Mouse (Mus musculus): ENCODE results near the gene Gpr85. TPM values are rescaled to one million over a fixed set of nuclear protein-coding genes. Genes with fewer than 3 reads are reported as not detected.
"Not testable (repeated sequence)": the region's sequence is repeated elsewhere in the genome, so short reads cannot be mapped to it uniquely, and the experiment has no call there.

Gpr85 gene
- polyA plus RNA-seq, 1 experiment = not detected

- Histone ChIP-seq H3K27me3 (replicated peaks) (no peaks in the 10 kb centered on the region), H3K4me3 (replicated peaks) (no peak overlapping the region), H3K9me3 (no peaks in the 10 kb centered on the region), H3K36me3 (replicated peaks; ENCODE audit: low read length) (no peaks in the 10 kb centered on the region), H3K4me1 (no peaks in the 10 kb centered on the region)
- TF ChIP-seq GATA1 (IDR thresholded peaks at IDR 0.05; ENCODE audit: borderline replicate concordance, low read length) (no peak), FLI1 (IDR thresholded peaks at IDR 0.05; ENCODE audit: low read length) (no peak)
Observed at GRCm38 (mm10) chr6:13859877-13860585, 20.3 kb upstream of the Gpr85 start.

- no peaks in the 10 kb centered on the region for H3K36me3 ChIP-seq (replicated peaks; ENCODE audit: low read length)
- no peak for TF ChIP-seq FLI1 (IDR thresholded peaks at IDR 0.05; ENCODE audit: low read length)
- no peak for TF ChIP-seq GATA1 (IDR thresholded peaks at IDR 0.05; ENCODE audit: borderline replicate concordance, low read length)
Observed at GRCm38 (mm10) chr6:13854230-13854629, 14.5 kb upstream of the Gpr85 start.

DNA sequence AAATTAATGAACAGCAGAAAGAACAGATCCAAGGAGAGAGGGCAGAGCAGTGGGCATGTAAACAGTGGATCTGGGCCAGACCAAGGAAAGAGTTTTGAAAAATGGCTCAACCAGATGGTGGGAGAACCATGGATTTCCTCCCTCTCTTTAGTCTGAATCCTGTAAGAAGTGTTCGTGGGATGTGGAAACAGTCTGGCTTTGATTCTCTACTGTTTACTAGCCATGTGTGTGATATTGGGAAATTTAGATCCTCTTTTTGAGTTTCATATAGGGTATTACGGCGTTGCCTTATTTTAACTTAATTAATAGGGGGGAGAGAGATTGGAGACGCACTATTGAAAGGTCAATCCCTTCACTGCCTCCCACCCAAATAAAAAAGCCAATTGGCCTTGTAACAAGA lies 13.5 kb upstream of the Gpr85 start:
- no peak for TF ChIP-seq FLI1 (IDR thresholded peaks at IDR 0.05; ENCODE audit: low read length)
- TF ChIP-seq GATA1 (IDR thresholded peaks at IDR 0.05; ENCODE audit: borderline replicate concordance, low read length) = no peak
- no peak overlapping the region for H3K4me3 ChIP-seq (replicated peaks)

More at GRCm38 (mm10) chr6:13854230-13854629, 14.5 kb upstream of the Gpr85 start:
- Histone ChIP-seq H3K4me1 (no peaks in the 10 kb centered on the region), H3K9me3 (no peaks in the 10 kb centered on the region), H3K4me3 (replicated peaks) (no peak overlapping the region), H3K27me3 (replicated peaks) (no peaks in the 10 kb centered on the region)

GRCm38 (mm10) chr6:13846031-13846430 lies 6.3 kb upstream of the Gpr85 start:
- not testable (repeated sequence) for H3K27me3 ChIP-seq (replicated peaks); H3K9me3 ChIP-seq; H3K4me3 ChIP-seq (replicated peaks); H3K36me3 ChIP-seq (replicated peaks; ENCODE audit: low read length); H3K4me1 ChIP-seq

More for the DNA sequence above, 13.5 kb upstream of the Gpr85 start:
- no peaks in the 10 kb centered on the region for H3K36me3 ChIP-seq (replicated peaks; ENCODE audit: low read length)
- no peaks in the 10 kb centered on the region for H3K27me3 ChIP-seq (replicated peaks)
- no peaks in the 10 kb centered on the region for H3K4me1 ChIP-seq
- H3K9me3 ChIP-seq = no peaks in the 10 kb centered on the region

- Histone ChIP-seq H3K27me3 (replicated peaks) (peaks cover 26% of the 10 kb centered on the region), H3K9me3 (no peaks in the 10 kb centered on the region), H3K4me1 (peaks cover 22% of the 10 kb centered on the region), H3K36me3 (replicated peaks; ENCODE audit: low read length) (no peaks in the 10 kb centered on the region), H3K4me3 (replicated peaks) (peak overlapping the region; percentile 93)
- TF ChIP-seq GATA1 (IDR thresholded peaks at IDR 0.05; ENCODE audit: borderline replicate concordance, low read length) = no peak
- no peak for TF ChIP-seq FLI1 (IDR thresholded peaks at IDR 0.05; ENCODE audit: low read length)
Observed at GRCm38 (mm10) chr6:13838677-13839344, 931 bp downstream of the Gpr85 start.

DNA sequence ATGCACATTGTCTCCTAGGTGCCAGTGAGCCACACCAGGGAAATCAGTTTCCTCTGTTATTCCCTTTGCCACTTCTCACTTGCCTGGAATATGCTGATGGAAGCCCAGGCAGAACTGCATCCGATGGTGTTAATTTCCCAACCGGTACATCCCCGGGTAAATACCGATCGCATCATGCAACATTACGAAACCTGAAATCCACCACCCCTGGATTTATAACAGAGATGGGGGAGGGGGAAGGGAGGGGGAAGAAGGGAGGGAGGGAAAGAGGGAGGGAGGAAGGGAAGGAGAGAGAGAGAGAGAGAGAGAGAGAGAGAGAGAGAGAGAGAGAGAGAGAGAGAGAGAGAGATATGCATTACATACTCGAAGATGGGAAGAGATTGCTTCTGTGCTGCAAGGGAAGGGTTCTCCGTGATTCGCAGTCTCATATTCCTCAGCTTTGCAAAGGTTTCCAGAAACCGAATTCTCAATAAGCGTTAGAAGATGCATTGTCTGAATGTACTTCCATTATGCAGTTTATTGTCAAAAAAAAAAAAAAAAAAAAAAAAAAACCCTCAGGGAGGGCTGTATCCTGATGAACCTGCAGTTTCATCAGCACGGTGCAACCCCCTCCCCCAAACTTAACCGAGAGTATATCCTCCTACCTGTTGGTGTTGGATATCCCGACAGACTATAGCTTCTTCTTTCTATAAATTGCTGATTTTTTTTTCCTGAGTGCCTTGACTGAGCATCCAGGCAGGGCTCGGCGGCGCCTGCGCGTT lies 1.6 kb downstream of the Gpr85 start:
- Histone ChIP-seq H3K27me3 (replicated peaks) (peaks cover 26% of the 10 kb centered on the region), H3K4me1 (peaks cover 22% of the 10 kb centered on the region), H3K9me3 (no peaks in the 10 kb centered on the region), H3K36me3 (replicated peaks; ENCODE audit: low read length) (no peaks in the 10 kb centered on the region), H3K4me3 (replicated peaks) (peak overlapping the region; percentile 93)
- TF ChIP-seq FLI1 (IDR thresholded peaks at IDR 0.05; ENCODE audit: low read length) = no peak
- no peak for TF ChIP-seq GATA1 (IDR thresholded peaks at IDR 0.05; ENCODE audit: borderline replicate concordance, low read length)

- H3K4me3 ChIP-seq (replicated peaks) = no peak overlapping the region
- no peaks in the 10 kb centered on the region for H3K9me3 ChIP-seq
- peaks cover 22% of the 10 kb centered on the region for H3K4me1 ChIP-seq
- H3K27me3 ChIP-seq (replicated peaks) = peaks cover 26% of the 10 kb centered on the region
- no peaks in the 10 kb centered on the region for H3K36me3 ChIP-seq (replicated peaks; ENCODE audit: low read length)
- TF ChIP-seq GATA1 (IDR thresholded peaks at IDR 0.05; ENCODE audit: borderline replicate concordance, low read length) = no peak
- TF ChIP-seq FLI1 (IDR thresholded peaks at IDR 0.05; ENCODE audit: low read length) = no peak
Observed at GRCm38 (mm10) chr6:13836967-13837570, 2.7 kb downstream of the Gpr85 start.

- TF ChIP-seq GATA1 (IDR thresholded peaks at IDR 0.05; ENCODE audit: borderline replicate concordance, low read length) (no peak), FLI1 (IDR thresholded peaks at IDR 0.05; ENCODE audit: low read length) (no peak)
- Histone ChIP-seq H3K4me3 (replicated peaks) (no peak overlapping the region), H3K27me3 (replicated peaks) (peaks cover 26% of the 10 kb centered on the region), H3K9me3 (no peaks in the 10 kb centered on the region), H3K36me3 (replicated peaks; ENCODE audit: low read length) (no peaks in the 10 kb centered on the region), H3K4me1 (peaks cover 22% of the 10 kb centered on the region)
Observed at GRCm38 (mm10) chr6:13835720-13836665, 3.7 kb downstream of the Gpr85 start.

DNA sequence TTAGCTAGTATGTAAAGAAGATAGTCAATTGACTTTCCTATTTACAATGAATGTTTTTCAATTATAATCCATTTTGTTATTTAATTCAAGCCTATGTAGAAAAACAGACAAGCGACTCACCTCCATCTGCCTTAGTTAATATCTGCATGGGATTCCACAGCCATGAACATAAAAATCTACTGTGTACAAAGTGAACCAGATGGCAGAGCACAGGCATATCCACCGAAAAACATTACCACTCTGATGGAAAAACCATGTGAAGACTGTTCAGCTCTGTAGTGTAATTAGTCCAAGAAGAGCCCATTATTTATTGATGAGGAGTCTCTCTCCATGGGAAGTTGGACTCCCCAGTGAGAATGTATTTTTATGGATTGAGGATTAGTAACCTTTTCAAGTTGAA lies 7.0 kb downstream of the Gpr85 start:
- H3K4me3 ChIP-seq (replicated peaks) = no peak overlapping the region
- TF ChIP-seq FLI1 (IDR thresholded peaks at IDR 0.05; ENCODE audit: low read length) = no peak
- TF ChIP-seq GATA1 (IDR thresholded peaks at IDR 0.05; ENCODE audit: borderline replicate concordance, low read length) = no peak
- peaks cover 8% of the 10 kb centered on the region for H3K4me1 ChIP-seq
- no peaks in the 10 kb centered on the region for H3K9me3 ChIP-seq
- H3K36me3 ChIP-seq (replicated peaks; ENCODE audit: low read length) = no peaks in the 10 kb centered on the region
- peaks cover 15% of the 10 kb centered on the region for H3K27me3 ChIP-seq (replicated peaks)

Data from megakaryocyte, embryonic 14.5 days (primary cell).